Mouse (Mus musculus) forebrain, embryonic 16.5 days (tissue): Measurements from ENCODE around the gene Ccl11. TPM values are rescaled to one million over a fixed set of nuclear protein-coding genes. Genes with fewer than 3 reads are reported as not detected.

Experiments
- ATAC-seq: fragments of 200-750 bp; cut with Nextera tagmentation; 2 replicates; pipeline ENCODE4 v1.8.0; 2017; ENCODE audit warnings: mild to moderate bottlenecking, moderate library complexity
- H3K27ac ChIP-seq: fragments of 300-500 bp; sonication (generic); 2 replicates; pipeline ENCODE4 v1.5.1; 2014; ENCODE audit warnings: low read length, control low read depth
- H3K27me3 ChIP-seq: fragments of 300-500 bp; sonication (generic); replicated peaks from 2 replicates; pipeline ENCODE4 v1.6.1; 2014; ENCODE audit warnings: low read length; ENCODE audit not compliant: control insufficient read depth, insufficient read depth
- H3K36me3 ChIP-seq: fragments of 300-500 bp; sonication (generic); 2 replicates; pipeline ENCODE4 v1.6.1; 2014; ENCODE audit not compliant: control insufficient read depth, insufficient read depth
- H3K4me1 ChIP-seq: fragments of 300-500 bp; sonication (generic); replicated peaks from 2 replicates; pipeline ENCODE4 v1.6.1; 2014; ENCODE audit warnings: low read length; ENCODE audit not compliant: control insufficient read depth, insufficient read depth
- H3K4me2 ChIP-seq: fragments of 300-500 bp; sonication (generic); 2 replicates; pipeline ENCODE4 v1.6.1; 2014; ENCODE audit warnings: mild to moderate bottlenecking, low read length, control low read depth
- H3K4me3 ChIP-seq: fragments of 300-500 bp; sonication (generic); replicated peaks from 2 replicates; pipeline ENCODE4 v1.5.1; 2014; ENCODE audit warnings: mild to moderate bottlenecking, low read length, control low read depth
- H3K9ac ChIP-seq: fragments of 300-500 bp; sonication (generic); replicated peaks from 2 replicates; pipeline ENCODE4 v1.6.1; 2014; ENCODE audit warnings: low read depth, low read length, control low read depth
- H3K9me3 ChIP-seq: fragments of 300-500 bp; sonication (generic); 2 replicates; pipeline ENCODE4 v1.6.1; 2016; ENCODE audit warnings: low read length; ENCODE audit not compliant: control insufficient read depth
- WGBS: fragments of 180-500 bp; shearing (Covaris S2); extraction: QIAGEN DNeasy Blood & Tissue Kit; methylation state at CpG from one replicate; pipeline ENCODE4 v1.1.7; 2014; 5-methylcytosine and 5-hydroxymethylcytosine counted together
- polyA plus RNA-seq: library from polyadenylated mRNA; unstranded; fragments of >200 nt; fragmentation: Nextera tagmentation; extraction: Ambion mirVana; gene quantifications from 2 replicates; pipeline ENCODE4 v1.2.1, GENCODE M21; 2015

Ccl11 gene
- polyA plus RNA-seq, 1 experiment from 2014 or later: not detected

DNA sequence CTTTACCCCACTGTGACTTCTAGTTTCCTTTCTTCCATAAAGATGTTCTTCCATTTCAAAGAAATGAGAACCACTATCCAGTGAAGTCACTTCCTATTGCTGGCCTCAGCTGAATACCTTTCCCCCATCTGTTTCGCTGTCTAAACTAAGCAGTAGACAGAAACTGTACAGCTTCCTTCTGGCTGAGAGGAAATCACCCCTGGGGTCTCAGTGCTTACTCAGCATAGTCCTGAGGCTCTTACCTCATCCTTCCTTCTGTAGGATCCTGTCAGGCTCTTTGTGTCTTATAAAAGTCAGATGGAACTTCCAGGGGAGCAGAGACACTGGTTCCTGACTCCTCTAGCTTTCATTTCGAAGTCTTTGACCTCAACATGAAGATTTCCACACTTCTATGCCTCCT, 43.9 kb downstream of the Ccl11 start, which contains the start of gene Ccl12:
Ccl12 (plus strand) TSS at position 317 of the 400 bp plus-strand sequence.
- WGBS: 75% methylated on average over 2 of the region's 2 CpGs
- Histone ChIP-seq H3K36me3 (no peaks in the 10 kb centered on the region), H3K9me3 (no peaks in the 10 kb centered on the region), H3K27me3 (no peaks in the 10 kb centered on the region), H3K9ac (no peak within 1 kb of the TSS), H3K4me3 (no peak within 1 kb of the TSS), H3K27ac (no peak within 1 kb of the TSS), H3K4me2 (no peak within 1 kb of the TSS), H3K4me1 (no peaks in the 10 kb centered on the region)
- ATAC-seq: no peak

DNA sequence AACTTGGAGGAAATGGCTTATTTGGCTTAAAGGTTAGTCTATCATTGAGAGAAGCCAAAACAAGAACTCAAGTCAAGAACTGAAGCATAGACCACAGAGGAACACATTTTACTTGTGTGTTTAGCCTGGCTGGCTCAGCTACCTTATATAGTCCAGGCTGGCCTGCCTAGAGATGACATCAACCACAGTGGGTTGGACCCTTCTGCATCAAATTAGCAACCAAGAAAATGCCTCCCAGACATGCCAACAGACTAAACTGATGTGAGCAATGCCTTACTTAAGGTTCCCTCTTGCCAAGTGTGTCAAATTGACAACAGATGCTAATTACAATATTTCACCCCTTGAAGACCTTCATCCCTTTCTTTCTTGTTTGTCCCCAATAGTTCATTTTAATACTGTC, 52.0 kb downstream of the Ccl11 start:
- H3K4me3 ChIP-seq: no peak overlapping the region
- H3K9ac ChIP-seq: no peak overlapping the region
- no peaks in the 10 kb centered on the region for H3K4me1 ChIP-seq
- H3K4me2 ChIP-seq: no peak overlapping the region
- no peak for ATAC-seq
- H3K9me3 ChIP-seq: no peaks in the 10 kb centered on the region
- H3K36me3 ChIP-seq: no peaks in the 10 kb centered on the region
- no peaks in the 10 kb centered on the region for H3K27me3 ChIP-seq
- H3K27ac ChIP-seq: no peak overlapping the region

DNA sequence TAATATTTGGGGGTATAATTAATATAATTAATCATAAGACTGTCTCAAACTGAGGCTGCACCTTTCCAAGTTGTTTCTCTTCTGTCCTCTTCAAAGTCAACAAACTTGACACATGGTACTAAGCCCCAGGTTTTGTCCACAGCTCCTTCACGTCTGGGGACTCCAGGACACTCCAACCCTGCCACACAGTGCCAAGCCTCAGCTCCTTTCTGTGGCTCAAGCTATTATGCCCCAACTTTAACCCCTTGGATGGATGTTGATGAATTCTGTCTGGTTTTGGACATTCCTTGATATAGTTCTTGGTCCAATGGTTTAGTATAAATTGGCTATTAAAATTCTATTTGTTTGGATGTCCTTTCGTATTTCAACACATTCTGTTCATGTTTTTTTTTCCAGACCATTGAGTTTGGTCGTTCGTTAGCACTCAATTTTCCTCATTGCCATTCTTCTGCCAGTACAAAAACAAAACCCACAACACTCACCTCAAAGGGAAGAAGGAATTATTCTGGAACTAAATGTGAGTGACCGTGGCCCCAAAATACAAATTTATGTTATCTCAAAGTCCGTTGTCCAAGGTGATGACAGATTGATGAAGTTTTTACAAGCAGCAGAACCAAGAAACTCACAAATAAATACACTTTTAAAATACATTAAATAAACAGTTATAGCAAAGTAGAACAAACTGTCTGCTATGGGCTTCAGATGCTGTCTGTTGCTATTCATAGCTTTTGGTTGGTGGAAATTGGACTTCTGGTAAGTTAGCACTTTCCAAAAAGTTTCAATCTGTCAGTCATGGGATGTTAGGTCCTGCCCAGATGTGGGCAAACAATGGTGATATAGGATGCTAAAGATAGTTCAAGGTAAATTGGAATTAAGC, 53.0 kb downstream of the Ccl11 start:
- no peak overlapping the region for H3K4me3 ChIP-seq
- no peak for ATAC-seq
- 42% methylated on average over 6 of the region's 6 CpGs for WGBS

More for the DNA sequence above, 53.0 kb downstream of the Ccl11 start:
- Histone ChIP-seq H3K9me3 (no peaks in the 10 kb centered on the region), H3K4me2 (no peak overlapping the region), H3K36me3 (no peaks in the 10 kb centered on the region), H3K27ac (no peak overlapping the region), H3K27me3 (no peaks in the 10 kb centered on the region), H3K9ac (no peak overlapping the region), H3K4me1 (no peaks in the 10 kb centered on the region)

Other genes starting within 250 kb of the Ccl11 start
- 0.27 and 0.68 TPM in 2 replicates for gene 5530401A14Rik, start 197.2 kb upstream of the Ccl11 start, polyA plus RNA-seq
- gene Asic2, start 89.4 kb upstream of the Ccl11 start, polyA plus RNA-seq: 4.9 and 8.7 TPM in 2 replicates
- 0.42 and 0.47 TPM in 2 replicates for gene Ccl2, start 22.3 kb upstream of the Ccl11 start, polyA plus RNA-seq
- gene Gm17268, start 19.3 kb upstream of the Ccl11 start, polyA plus RNA-seq: not detected in 2 replicates
- 0.37 and 0.42 TPM in 2 replicates for gene Ccl7, start 12.1 kb upstream of the Ccl11 start, polyA plus RNA-seq
- 0.86 TPM in 1 of 2 replicates, not detected in the other for gene Ccl12, start 44.0 kb downstream of the Ccl11 start, polyA plus RNA-seq
- gene Ccl8, start 57.4 kb downstream of the Ccl11 start, polyA plus RNA-seq: not detected in 2 replicates
- 0.47 TPM in 1 of 2 replicates, not detected in the other for gene Ccl1, start 247.9 kb downstream of the Ccl11 start, polyA plus RNA-seq